Mouse (Mus musculus) cerebellum, adult 11-12 months (tissue): ENCODE measurements around the gene Arhgap33.
A peak's percentile ranks its signal among the peaks of the same experiment; 100 is the strongest.
"Not testable (repeated sequence)": the region's sequence is repeated elsewhere in the genome, so short reads cannot be mapped to it uniquely, and the experiment has no call there.

Source experiments
- DNase-seq: peaks from one replicate; pipeline ENCODE4 v3.0.0; 2022

The Arhgap33 gene

GRCm38 (mm10) chr7:30492765-30493164, 42.1 kb downstream of the Arhgap33 start:
- DNase-seq, result peak; percentile 73

GRCm38 (mm10) chr7:30490957-30491307, 43.9 kb downstream of the Arhgap33 start:
- no peak for DNase-seq

- DNase-seq, result peak; percentile 24
Measured at GRCm38 (mm10) chr7:30490251-30490956, 44.5 kb downstream of the Arhgap33 start.

- DNase-seq, result no peak
Measured at GRCm38 (mm10) chr7:30484250-30484649, 50.6 kb downstream of the Arhgap33 start.

GRCm38 (mm10) chr7:30477415-30478381, 57.2 kb downstream of the Arhgap33 start:
- DNase-seq, result peak; percentile 31

GRCm38 (mm10) chr7:30476136-30476535, 58.7 kb downstream of the Arhgap33 start:
- not testable (repeated sequence) for DNase-seq

GRCm38 (mm10) chr7:30474999-30475398, 59.9 kb downstream of the Arhgap33 start:
- DNase-seq, result no peak

- DNase-seq, result no peak
Measured at GRCm38 (mm10) chr7:30472411-30472810, 62.4 kb downstream of the Arhgap33 start.
